Mouse (Mus musculus) midbrain, embryonic 12.5 days (tissue): ENCODE measurements around the gene Aoc1. TPM values are rescaled to one million over a fixed set of nuclear protein-coding genes. Genes with fewer than 3 reads are reported as not detected.
"Not testable (repeated sequence)": the region's sequence is repeated elsewhere in the genome, so short reads cannot be mapped to it uniquely, and the experiment has no call there.

Experiments used
- ATAC-seq: fragments of 200-750 bp; cut with Nextera tagmentation; 2 replicates; pipeline ENCODE4 v1.8.0; 2017; ENCODE audit warnings: low read depth, moderate TSS enrichment, moderate library complexity; ENCODE audit not compliant: low FRiP score
- H3K27ac ChIP-seq: fragments of 300-500 bp; sonication (generic); replicated peaks from 2 replicates; pipeline ENCODE4 v1.5.1; 2016; ENCODE audit warnings: mild to moderate bottlenecking
- H3K27me3 ChIP-seq: fragments of 300-500 bp; sonication (generic); 2 replicates; pipeline ENCODE4 v1.6.1; 2016; ENCODE audit warnings: mild to moderate bottlenecking
- H3K36me3 ChIP-seq: fragments of 300-500 bp; sonication (generic); 2 replicates; pipeline ENCODE4 v1.6.1; 2016
- H3K4me1 ChIP-seq: fragments of 300-500 bp; sonication (generic); 2 replicates; pipeline ENCODE4 v1.6.1; 2016
- H3K4me2 ChIP-seq: fragments of 300-500 bp; sonication (generic); replicated peaks from 2 replicates; pipeline ENCODE4 v1.6.1; 2016; ENCODE audit warnings: mild to moderate bottlenecking, moderate library complexity
- H3K4me3 ChIP-seq: fragments of 300-500 bp; sonication (generic); 2 replicates; pipeline ENCODE4 v1.5.1; 2016; ENCODE audit warnings: mild to moderate bottlenecking
- H3K9ac ChIP-seq: fragments of 300-500 bp; sonication (generic); replicated peaks from 2 replicates; pipeline ENCODE4 v1.6.1; 2016; ENCODE audit warnings: mild to moderate bottlenecking, moderate library complexity
- H3K9me3 ChIP-seq: fragments of 300-500 bp; sonication (generic); 2 replicates; pipeline ENCODE4 v1.6.1; 2016; ENCODE audit warnings: mild to moderate bottlenecking
- WGBS: fragments of 180-500 bp; shearing (Covaris S2); methylation state at CpG from one replicate; pipeline ENCODE4 v1.1.7; 2016; 5-methylcytosine and 5-hydroxymethylcytosine counted together
- polyA plus RNA-seq: library from polyadenylated mRNA; unstranded; fragments of >200 nt; fragmentation: Nextera tagmentation; extraction: Ambion mirVana; gene quantifications from 2 replicates; pipeline ENCODE4 v1.2.1, GENCODE M21; 2016

Aoc1 gene
- polyA plus RNA-seq, 1 experiment from 2014 or later, result not detected

DNA sequence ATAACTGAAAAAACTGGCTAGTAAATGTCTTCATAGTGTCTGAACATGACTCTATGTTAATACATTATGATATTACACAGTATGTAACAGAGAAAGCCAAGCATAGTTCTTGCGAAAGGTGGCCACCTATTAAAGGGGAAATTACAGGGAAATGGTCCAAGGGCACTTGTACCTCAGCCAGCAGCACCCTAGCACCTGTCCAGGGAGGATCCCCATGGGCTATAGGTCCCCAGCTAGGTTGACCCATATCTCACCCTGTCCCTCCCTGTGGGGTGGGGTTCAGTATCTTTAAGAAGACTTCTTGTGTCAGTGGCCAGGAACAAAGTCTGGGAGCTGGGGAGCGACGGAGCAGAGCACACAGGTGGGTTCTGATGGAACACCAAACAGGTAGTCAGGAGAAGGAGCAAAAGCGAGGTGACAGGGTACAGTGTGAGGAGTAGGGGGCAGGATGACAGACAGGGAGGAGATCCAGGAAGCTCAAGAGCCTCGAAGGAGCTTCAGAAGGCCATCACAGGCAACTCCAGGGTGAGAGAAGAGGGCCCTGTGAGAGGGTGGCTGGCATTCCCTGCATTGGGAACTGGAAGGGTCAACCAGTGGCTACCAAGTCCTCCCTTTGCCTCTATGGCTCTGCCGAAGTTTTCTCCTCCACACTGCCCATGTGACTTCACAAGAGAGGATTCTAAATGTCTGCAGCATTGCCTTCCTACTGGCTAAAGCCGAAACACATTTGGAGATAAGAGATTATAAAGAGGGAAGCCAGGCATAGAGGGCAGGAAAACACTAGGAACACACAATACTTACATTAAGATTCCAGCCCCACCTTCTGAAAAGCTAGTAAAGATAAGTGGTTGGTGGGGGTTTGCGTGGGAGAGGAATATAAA, 22.5 kb downstream of the Aoc1 start:
- WGBS, result 84% methylated on average over 8 of the region's 8 CpGs
- H3K4me2 ChIP-seq, result no peak overlapping the region
- ATAC-seq, result no peak

DNA sequence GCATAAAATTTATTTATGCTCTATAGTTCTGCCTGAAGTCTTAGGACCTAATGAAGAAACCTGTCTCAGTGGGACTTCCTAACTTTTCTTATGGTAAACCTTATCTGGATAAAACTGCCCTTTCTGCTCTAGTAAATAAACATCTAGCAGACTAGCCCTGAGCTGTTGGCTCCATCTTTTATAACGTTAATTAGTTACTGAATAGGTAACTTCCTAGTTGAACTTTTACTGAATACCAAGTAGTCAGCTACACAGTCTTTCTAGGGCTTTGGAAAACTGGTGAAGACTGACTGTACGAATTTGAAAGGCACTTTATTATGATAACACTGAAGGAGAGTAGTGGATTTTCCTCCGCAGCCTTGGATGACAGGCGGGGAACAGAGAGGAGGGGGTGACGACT, 23.2 kb downstream of the Aoc1 start:
- H3K4me2 ChIP-seq, result no peak overlapping the region
- no peaks in the 10 kb centered on the region for H3K27me3 ChIP-seq
- H3K9ac ChIP-seq, result no peak overlapping the region
- WGBS, result 90% methylated on average over 5 of the region's 5 CpGs
- H3K4me1 ChIP-seq, result no peaks in the 10 kb centered on the region
- no peak overlapping the region for H3K27ac ChIP-seq
- no peak for ATAC-seq
- no peaks in the 10 kb centered on the region for H3K36me3 ChIP-seq
- H3K9me3 ChIP-seq, result no peaks in the 10 kb centered on the region
- no peak overlapping the region for H3K4me3 ChIP-seq

More for the DNA sequence above, 22.5 kb downstream of the Aoc1 start:
- Histone ChIP-seq H3K27ac (no peak overlapping the region), H3K9ac (no peak overlapping the region), H3K4me3 (no peak overlapping the region), H3K27me3 (no peaks in the 10 kb centered on the region), H3K36me3 (no peaks in the 10 kb centered on the region), H3K4me1 (no peaks in the 10 kb centered on the region), H3K9me3 (no peaks in the 10 kb centered on the region)

DNA sequence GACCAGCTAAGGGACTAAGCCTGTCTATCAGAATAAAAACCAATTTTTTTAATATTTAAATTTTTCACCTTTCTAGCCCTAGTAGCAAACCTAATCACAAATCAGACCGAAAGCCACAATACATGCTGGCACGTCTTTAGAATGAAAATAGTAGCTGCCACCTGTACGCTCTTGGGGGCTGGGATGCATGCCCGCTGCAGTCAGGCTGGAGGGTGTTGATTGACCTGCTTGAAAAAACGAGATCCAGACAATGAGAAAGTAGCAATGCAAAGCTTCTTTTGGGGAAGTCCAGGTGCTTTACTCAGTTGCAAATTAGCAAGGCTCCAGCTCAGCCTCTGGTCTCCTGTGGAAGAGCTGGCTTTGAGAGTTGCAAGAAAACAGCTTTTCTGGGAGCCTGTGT, 24.3 kb downstream of the Aoc1 start:
- Histone ChIP-seq H3K36me3 (no peaks in the 10 kb centered on the region), H3K4me1 (no peaks in the 10 kb centered on the region), H3K4me2 (no peak overlapping the region), H3K9ac (no peak overlapping the region), H3K27ac (no peak overlapping the region), H3K27me3 (no peaks in the 10 kb centered on the region), H3K9me3 (no peaks in the 10 kb centered on the region), H3K4me3 (no peak overlapping the region)
- no peak for ATAC-seq
- WGBS, result 86% methylated on average over 5 of the region's 5 CpGs

DNA sequence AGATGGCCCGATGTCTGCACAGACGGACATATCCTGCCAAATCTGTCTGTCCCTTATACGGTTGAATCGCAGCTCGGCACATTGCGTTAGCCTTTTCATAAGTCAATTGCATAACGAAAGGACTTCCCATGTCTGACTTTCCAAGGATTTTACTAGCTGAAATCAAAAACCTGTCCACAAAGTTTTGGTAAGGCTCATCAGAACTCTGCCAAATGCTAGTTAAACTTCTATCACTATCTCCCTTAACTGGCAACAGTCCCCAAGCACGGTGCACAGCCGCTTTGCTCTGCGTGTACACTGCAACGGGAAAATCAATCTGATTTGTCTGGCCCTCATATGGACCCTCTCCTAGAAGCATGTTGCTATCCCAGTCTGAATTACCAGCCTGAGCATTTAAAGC, 28.6 kb downstream of the Aoc1 start:
- not testable (repeated sequence) for H3K4me2 ChIP-seq, H3K4me3 ChIP-seq, H3K9me3 ChIP-seq, H3K9ac ChIP-seq, H3K27me3 ChIP-seq, H3K4me1 ChIP-seq, ATAC-seq, H3K36me3 ChIP-seq, H3K27ac ChIP-seq
- WGBS, result 95% methylated on average over 11 of the region's 11 CpGs

DNA sequence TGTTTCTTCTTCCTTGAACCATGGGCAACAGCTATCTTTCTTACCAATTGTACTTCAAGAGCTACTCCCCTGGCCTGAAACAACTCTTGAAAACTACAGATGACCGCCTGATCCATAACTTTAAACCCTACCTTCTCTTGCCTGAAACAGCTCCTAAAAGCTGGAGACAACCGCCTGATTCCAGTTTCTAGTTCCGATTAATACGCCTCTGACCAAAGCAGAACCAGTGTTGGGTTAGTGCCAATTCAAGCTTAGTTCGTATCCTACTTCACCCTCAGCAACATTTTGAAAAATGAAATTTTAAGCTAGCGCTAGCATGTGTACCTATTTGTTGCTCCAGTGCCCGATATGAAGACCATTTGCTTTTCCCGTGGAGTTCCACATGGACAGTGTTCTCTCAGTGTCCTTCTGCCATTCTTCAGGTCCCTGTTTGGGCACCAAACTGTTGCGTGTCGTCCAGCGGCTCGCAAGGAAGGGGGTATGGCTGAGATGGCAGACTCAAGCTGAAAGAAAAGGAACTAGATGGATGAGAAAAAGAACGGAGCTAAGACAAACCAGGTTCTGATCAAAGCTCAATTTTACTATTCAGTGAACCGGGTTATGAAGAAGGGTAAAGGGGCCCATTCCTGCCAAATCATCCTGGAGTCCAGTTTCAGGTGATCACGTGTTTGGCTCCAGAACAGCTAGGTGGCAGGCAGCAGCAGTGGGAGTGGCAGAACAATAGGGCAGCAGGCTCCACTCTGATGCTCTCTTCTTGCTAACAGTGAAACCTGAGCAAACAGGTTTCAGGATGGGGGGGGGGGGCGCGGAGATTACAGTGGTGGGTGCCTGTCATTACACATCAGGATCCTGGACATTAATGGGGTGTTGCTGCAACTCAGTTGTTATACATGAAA, 30.1 kb downstream of the Aoc1 start:
- H3K27me3 ChIP-seq, result no peaks in the 10 kb centered on the region
- no peak overlapping the region for H3K4me2 ChIP-seq
- no peaks in the 10 kb centered on the region for H3K4me1 ChIP-seq
- no peaks in the 10 kb centered on the region for H3K9me3 ChIP-seq
- no peak overlapping the region for H3K4me3 ChIP-seq
- ATAC-seq, result no peak
- H3K9ac ChIP-seq, result no peak overlapping the region
- WGBS, result 93% methylated on average over 17 of the region's 17 CpGs
- H3K36me3 ChIP-seq, result no peaks in the 10 kb centered on the region
- no peak overlapping the region for H3K27ac ChIP-seq

GRCm38 (mm10) chr6:48903437-48903836, 30.7 kb downstream of the Aoc1 start:
- 74% methylated on average over 4 of the region's 4 CpGs for WGBS
- Histone ChIP-seq H3K9ac (no peak overlapping the region), H3K9me3 (no peaks in the 10 kb centered on the region), H3K4me1 (no peaks in the 10 kb centered on the region), H3K36me3 (no peaks in the 10 kb centered on the region), H3K4me2 (no peak overlapping the region), H3K27me3 (no peaks in the 10 kb centered on the region), H3K4me3 (no peak overlapping the region), H3K27ac (no peak overlapping the region)
- no peak for ATAC-seq

GRCm38 (mm10) chr6:48905606-48906005, 32.9 kb downstream of the Aoc1 start:
- H3K4me3 ChIP-seq, result no peak overlapping the region
- H3K27me3 ChIP-seq, result no peaks in the 10 kb centered on the region
- no peaks in the 10 kb centered on the region for H3K36me3 ChIP-seq
- no peak overlapping the region for H3K27ac ChIP-seq
- no peaks in the 10 kb centered on the region for H3K9me3 ChIP-seq
- no peak for ATAC-seq
- WGBS, result 95% methylated on average over 13 of the region's 13 CpGs
- no peaks in the 10 kb centered on the region for H3K4me1 ChIP-seq
- H3K4me2 ChIP-seq, result no peak overlapping the region
- no peak overlapping the region for H3K9ac ChIP-seq

DNA sequence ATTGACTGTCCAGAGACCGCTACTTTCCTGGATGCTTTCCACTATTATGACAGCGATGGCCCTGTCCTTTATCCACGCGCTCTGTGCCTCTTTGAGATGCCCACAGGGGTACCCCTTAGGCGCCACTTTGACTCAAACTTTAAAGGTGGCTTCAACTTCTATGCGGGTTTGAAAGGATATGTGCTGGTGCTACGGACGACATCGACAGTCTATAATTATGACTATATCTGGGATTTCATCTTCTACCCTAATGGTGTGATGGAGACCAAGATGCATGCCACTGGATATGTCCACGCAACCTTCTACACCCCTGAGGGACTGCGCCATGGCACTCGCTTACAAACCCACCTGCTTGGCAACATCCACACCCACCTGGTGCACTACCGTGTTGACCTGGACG, 33.7 kb downstream of the Aoc1 start:
- no peak for ATAC-seq

DNA sequence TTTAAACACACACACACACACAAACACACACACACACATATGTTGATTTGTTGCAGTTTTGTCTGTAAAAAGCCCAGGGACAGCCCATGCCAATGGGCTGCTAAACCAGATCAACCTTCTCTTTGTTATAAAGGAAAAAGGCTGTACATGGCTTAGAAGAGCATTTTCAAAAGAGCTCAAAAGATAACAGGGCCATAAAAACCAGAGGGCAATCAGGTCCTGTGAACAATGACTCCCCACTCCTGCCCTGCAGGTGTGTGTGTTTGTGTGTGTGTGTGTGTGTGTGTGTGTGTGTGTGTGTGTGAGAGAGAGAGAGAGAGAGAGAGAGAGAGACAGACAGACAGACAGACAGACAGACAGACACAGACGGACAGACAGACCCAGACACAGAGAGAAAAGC, 36.5 kb downstream of the Aoc1 start:
- Histone ChIP-seq H3K9me3 (no peaks in the 10 kb centered on the region), H3K27ac (no peak overlapping the region), H3K4me2 (no peak overlapping the region), H3K4me1 (no peaks in the 10 kb centered on the region), H3K4me3 (no peak overlapping the region), H3K9ac (no peak overlapping the region), H3K36me3 (no peaks in the 10 kb centered on the region), H3K27me3 (no peaks in the 10 kb centered on the region)
- 77% methylated on average over 1 of the region's 1 CpGs for WGBS
- no peak for ATAC-seq

More for the DNA sequence above, 33.7 kb downstream of the Aoc1 start:
- Histone ChIP-seq H3K9me3 (no peaks in the 10 kb centered on the region), H3K27ac (no peak overlapping the region), H3K36me3 (no peaks in the 10 kb centered on the region), H3K4me2 (no peak overlapping the region), H3K27me3 (no peaks in the 10 kb centered on the region), H3K4me1 (no peaks in the 10 kb centered on the region), H3K9ac (no peak overlapping the region), H3K4me3 (no peak overlapping the region)
- 95% methylated on average over 14 of the region's 14 CpGs for WGBS

DNA sequence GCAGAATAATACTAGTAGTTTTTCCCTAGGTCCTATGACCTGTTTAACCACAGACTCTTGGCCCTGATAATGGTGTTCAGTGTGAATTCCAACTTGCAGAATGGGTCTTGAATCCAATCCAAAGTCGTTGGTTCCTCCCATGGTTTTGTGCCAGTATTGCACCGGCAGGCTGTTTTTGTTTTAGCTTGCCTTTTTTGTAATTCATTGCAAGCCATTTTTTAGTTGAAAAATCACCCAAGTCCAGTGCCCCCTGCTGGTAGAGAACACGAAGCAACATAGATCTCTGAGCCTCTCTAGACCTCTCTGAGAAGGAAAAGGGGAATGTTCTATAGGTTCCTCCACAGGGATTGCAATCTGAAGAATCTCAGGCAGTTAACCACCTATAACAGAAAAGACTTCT, 39.3 kb downstream of the Aoc1 start:
- H3K9me3 ChIP-seq, result no peaks in the 10 kb centered on the region
- H3K4me1 ChIP-seq, result no peaks in the 10 kb centered on the region
- no peak overlapping the region for H3K27ac ChIP-seq
- no peak overlapping the region for H3K4me2 ChIP-seq
- H3K27me3 ChIP-seq, result no peaks in the 10 kb centered on the region
- no peak overlapping the region for H3K4me3 ChIP-seq
- H3K9ac ChIP-seq, result no peak overlapping the region
- ATAC-seq, result no peak
- H3K36me3 ChIP-seq, result no peaks in the 10 kb centered on the region
- WGBS, result 38% methylated on average over 3 of the region's 3 CpGs

DNA sequence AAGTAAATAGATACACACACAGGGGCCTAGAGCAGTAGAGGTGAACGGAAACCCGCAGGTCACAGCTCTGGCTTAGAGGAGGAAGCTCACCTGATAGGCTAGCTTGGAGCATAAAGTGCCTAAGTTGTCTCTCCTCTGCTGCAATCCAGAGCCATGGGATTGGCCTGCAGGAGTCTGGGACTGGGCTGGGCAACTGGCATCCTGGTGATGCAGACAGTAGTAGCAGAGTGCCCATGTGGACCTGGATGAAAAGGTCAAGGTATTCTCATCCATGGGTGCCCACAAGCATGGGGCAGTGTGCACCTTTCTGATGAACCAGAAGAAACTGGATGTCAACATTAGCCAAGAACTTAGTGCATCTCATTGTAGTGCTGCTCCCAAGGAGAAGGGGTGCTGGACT, 40.9 kb downstream of the Aoc1 start:
- no peak overlapping the region for H3K4me2 ChIP-seq
- H3K9ac ChIP-seq, result no peak overlapping the region
- H3K36me3 ChIP-seq, result no peaks in the 10 kb centered on the region
- ATAC-seq, result no peak
- H3K4me1 ChIP-seq, result no peaks in the 10 kb centered on the region
- H3K9me3 ChIP-seq, result no peaks in the 10 kb centered on the region
- WGBS, result 96% methylated on average over 2 of the region's 2 CpGs
- no peak overlapping the region for H3K4me3 ChIP-seq
- H3K27ac ChIP-seq, result no peak overlapping the region
- no peaks in the 10 kb centered on the region for H3K27me3 ChIP-seq

- no peak within 1 kb of the TSS for H3K4me2 ChIP-seq
- no peak within 1 kb of the TSS for H3K9ac ChIP-seq
- no peaks in the 10 kb centered on the region for H3K4me1 ChIP-seq
- no peaks in the 10 kb centered on the region for H3K27me3 ChIP-seq
- H3K9me3 ChIP-seq, result no peaks in the 10 kb centered on the region
- no peak for ATAC-seq
- H3K4me3 ChIP-seq, result no peak within 1 kb of the TSS
- H3K36me3 ChIP-seq, result no peaks in the 10 kb centered on the region
- H3K27ac ChIP-seq, result no peak within 1 kb of the TSS
- WGBS, result 94% methylated on average over 5 of the region's 5 CpGs
Observed at GRCm38 (mm10) chr6:48929595-48929994, 56.9 kb downstream of the Aoc1 start, which contains the start of gene 1600015I10Rik. Gene 1600015I10Rik (plus strand): TSS chr6:48929895.
